Mouse (Mus musculus) CH12.LX (cell line): ENCODE results near the gene Casz1. TPM values are rescaled to one million over a fixed set of nuclear protein-coding genes. Genes with fewer than 3 reads are reported as not detected.

ENCODE experiments used
- DNase-seq: peaks from one replicate; pipeline ENCODE4 v3.0.0-alpha.2; 2013; ENCODE audit errors: extremely low read depth
- H3K27ac ChIP-seq: 2 replicates; pipeline ENCODE4 v1.5.1; 2012; ENCODE audit warnings: low read depth, mild to moderate bottlenecking, control low read depth, moderate library complexity; ENCODE audit not compliant: insufficient read depth
- H3K27me3 ChIP-seq: replicated peaks from 2 replicates; pipeline ENCODE3; 2012; ENCODE audit warnings: inconsistent platforms
- H3K36me3 ChIP-seq, 2 experiments: replicated peaks in 1 of 2; 2 replicates each; pipeline versions ENCODE3 to v1.6.1; 2012; ENCODE audit warnings: inconsistent platforms in 1 of 2, low read length in 1 of 2, mild to moderate bottlenecking in 1 of 2, mixed read lengths in 1 of 2, moderate library complexity in 1 of 2; ENCODE audit not compliant: control insufficient read depth in 1 of 2, insufficient read depth in 1 of 2
- H3K4me1 ChIP-seq, 2 experiments: 2 replicates each; pipeline ENCODE4 v1.6.1; 2012; ENCODE audit warnings: inconsistent platforms in 1 of 2, moderate library complexity in 1 of 2; ENCODE audit not compliant: insufficient read depth in 2 of 2, control insufficient read depth in 1 of 2
- H3K4me2 ChIP-seq: 2 replicates; pipeline ENCODE4 v1.6.1; 2012; ENCODE audit warnings: low read depth, mild to moderate bottlenecking, control low read depth; ENCODE audit not compliant: poor library complexity, insufficient read depth, severe bottlenecking
- H3K4me3 ChIP-seq, 3 experiments: fragments of 150-350 bp in 1 of 3; sonication (generic) in 1 of 3; replicated peaks in 1 of 3; 2 replicates each; pipeline versions ENCODE3 to v1.5.1; 2011 to 2012; ENCODE audit warnings: low read depth in 2 of 3, low read length in 2 of 3, mild to moderate bottlenecking in 2 of 3, moderate library complexity in 2 of 3, control low read depth in 1 of 3, improper control_type of control experiment in 1 of 3, inconsistent platforms in 1 of 3, mixed read lengths in 1 of 3; ENCODE audit not compliant: poor library complexity in 1 of 3
- H3K79me2 ChIP-seq: replicated peaks from 2 replicates; pipeline ENCODE4 v1.6.1; 2012; ENCODE audit warnings: mild to moderate bottlenecking, moderate library complexity; ENCODE audit not compliant: control insufficient read depth, poor library complexity, insufficient read depth, severe bottlenecking; ENCODE audit errors: extremely low read depth
- H3K9ac ChIP-seq: 2 replicates; pipeline ENCODE4 v1.6.1; 2012; ENCODE audit warnings: low read depth, mild to moderate bottlenecking, control low read depth, moderate library complexity; ENCODE audit not compliant: insufficient read depth
- H3K9me3 ChIP-seq: replicated peaks from 2 replicates; pipeline ENCODE3; 2012; ENCODE audit warnings: low read length, inconsistent platforms, mixed read lengths
- BHLHE40 ChIP-seq: IDR thresholded peaks from 2 replicates; pipeline ENCODE4 v1.6.1; 2011; ENCODE audit warnings: mild to moderate bottlenecking, low read depth, low read length, improper control_type of control experiment
- CHD1 ChIP-seq: IDR thresholded peaks from 2 replicates; pipeline ENCODE4 v1.6.1; 2012; ENCODE audit warnings: low read depth, low read length, improper control_type of control experiment, inconsistent platforms
- ELF1 ChIP-seq: IDR thresholded peaks from 2 replicates; pipeline ENCODE4 v1.6.1; 2014; ENCODE audit warnings: low read depth, mild to moderate bottlenecking, inconsistent platforms, low read length, improper control_type of control experiment
- ETS1 ChIP-seq: conservative IDR thresholded peaks from 2 replicates; pipeline ENCODE4 v1.6.1; 2012; ENCODE audit warnings: low read depth, mild to moderate bottlenecking, inconsistent platforms, low read length, improper control_type of control experiment, moderate library complexity
- GABPA ChIP-seq: IDR thresholded peaks from 2 replicates; pipeline ENCODE4 v1.6.1; 2012; ENCODE audit warnings: low read depth, low read length, improper control_type of control experiment, inconsistent platforms; ENCODE audit not compliant: insufficient replicate concordance
- IRF4 ChIP-seq: IDR thresholded peaks from 2 replicates; pipeline ENCODE4 v1.6.1; 2014; ENCODE audit warnings: low read depth, mild to moderate bottlenecking, inconsistent platforms, low read length, improper control_type of control experiment
- JUND ChIP-seq: conservative IDR thresholded peaks from 2 replicates; pipeline ENCODE4 v1.6.1; 2011; ENCODE audit warnings: low read depth, low read length, improper control_type of control experiment
- MAFK ChIP-seq: IDR thresholded peaks from 2 replicates; pipeline ENCODE4 v1.6.1; 2011; ENCODE audit warnings: low read length, improper control_type of control experiment; ENCODE audit not compliant: insufficient replicate concordance
- MAX ChIP-seq: IDR thresholded peaks from 2 replicates; pipeline ENCODE4 v1.6.1; 2011; ENCODE audit warnings: low read length, improper control_type of control experiment
- MXI1 ChIP-seq: IDR thresholded peaks from 2 replicates; pipeline ENCODE4 v1.6.1; 2011; ENCODE audit warnings: mild to moderate bottlenecking, low read depth, low read length, improper control_type of control experiment
- MYC ChIP-seq: IDR thresholded peaks from 2 replicates; pipeline ENCODE4 v1.6.1; 2011; ENCODE audit warnings: low read depth, mild to moderate bottlenecking, improper control_type of control experiment, low read length
- NELFE ChIP-seq: IDR thresholded peaks from 2 replicates; pipeline ENCODE4 v1.6.1; 2011; ENCODE audit warnings: low read depth, low read length, improper control_type of control experiment
- NRF1 ChIP-seq: IDR thresholded peaks from 2 replicates; pipeline ENCODE4 v1.6.1; 2014; ENCODE audit warnings: low read depth, mild to moderate bottlenecking, inconsistent platforms, low read length, improper control_type of control experiment, moderate library complexity
- POLR2AphosphoS2 ChIP-seq: IDR thresholded peaks from 2 replicates; pipeline ENCODE4 v1.6.1; 2011; ENCODE audit warnings: low read depth, low read length, improper control_type of control experiment
- RAD21 ChIP-seq: IDR thresholded peaks from 2 replicates; pipeline ENCODE4 v1.6.1; 2011; ENCODE audit warnings: low read depth, mild to moderate bottlenecking, low read length, improper control_type of control experiment, moderate library complexity
- RCOR1 ChIP-seq: conservative IDR thresholded peaks from 2 replicates; pipeline ENCODE4 v1.6.1; 2012; ENCODE audit warnings: low read depth, mild to moderate bottlenecking, inconsistent platforms, low read length, improper control_type of control experiment
- SIN3A ChIP-seq: IDR thresholded peaks from 2 replicates; pipeline ENCODE4 v1.6.1; 2012; ENCODE audit warnings: low read length, improper control_type of control experiment, inconsistent platforms
- TBP ChIP-seq: conservative IDR thresholded peaks from 2 replicates; pipeline ENCODE4 v1.6.1; 2011; ENCODE audit warnings: low read depth, low read length, improper control_type of control experiment
- TCF12 ChIP-seq: IDR thresholded peaks from 2 replicates; pipeline ENCODE4 v1.6.1; 2014; ENCODE audit warnings: low read depth, mild to moderate bottlenecking, inconsistent platforms, low read length, improper control_type of control experiment
- UBTF ChIP-seq: IDR thresholded peaks from 2 replicates; pipeline ENCODE4 v1.6.1; 2012; ENCODE audit warnings: low read depth, mild to moderate bottlenecking, inconsistent platforms, low read length, improper control_type of control experiment, moderate library complexity
- USF1 ChIP-seq: IDR thresholded peaks from 2 replicates; pipeline ENCODE4 v1.6.1; 2014; ENCODE audit warnings: low read depth, mild to moderate bottlenecking, inconsistent platforms, low read length, improper control_type of control experiment
- ZC3H11A ChIP-seq: IDR thresholded peaks from 2 replicates; pipeline ENCODE4 v1.6.1; 2012; ENCODE audit warnings: low read depth, mild to moderate bottlenecking, inconsistent platforms, low read length, improper control_type of control experiment
- ZKSCAN1 ChIP-seq: IDR thresholded peaks from 2 replicates; pipeline ENCODE4 v1.6.1; 2012; ENCODE audit warnings: low read depth, inconsistent platforms, low read length, improper control_type of control experiment, borderline replicate concordance
- dilution Hi-C: fragments of 300-500 bp; cut with MboI; formaldehyde crosslinking; loops from 2 replicates; pipeline ENCODE4 v1.14.3; 2020; ENCODE audit warnings: low sequenced_read_pairs; ENCODE audit not compliant: extremely low pct_unique_long_range_greater_than_20kb, extremely low pct_ligation_motif_present
- in situ Hi-C: fragments of 300-500 bp; cut with MboI; formaldehyde crosslinking; loops from 3 replicates; pipeline ENCODE4 v1.14.3; 2019; ENCODE audit warnings: low sequenced_read_pairs, low pct_ligation_motif_present, low pct_unique_long_range_greater_than_20kb, mixed read lengths
- polyA plus RNA-seq: library from polyadenylated mRNA; unstranded; fragments of >175 nt; gene quantifications from 2 replicates; pipeline ENCODE4 v1.2.1, GENCODE M21; 2012; ENCODE audit warnings: low read depth; ENCODE audit not compliant: insufficient read length
- total RNA-seq, 2 experiments: library from RNA; depleted of rRNA; stranded (reverse); fragments of 300-350 nt in 1 of 2; fragments of >200 nt in 1 of 2; gene quantifications; 2 replicates each; pipeline ENCODE4 v1.2.3; 2012 to 2014

Gene Casz1
- total and polyA plus RNA-seq, 3 experiments: 0.12 to 0.36 (median 0.17) TPM

GRCm38 (mm10) chr4:148979837-148980236 is 175.6 kb downstream of the Casz1 start:
- no peaks in the 10 kb centered on the region for H3K9me3 ChIP-seq
- peaks cover 0 to 11% of the 10 kb centered on the region in 2 experiments; a peak in 1 of 4 replicates for H3K4me1 ChIP-seq
- H3K9ac ChIP-seq: no peak overlapping the region
- no peak overlapping the region for H3K27ac ChIP-seq
- dilution Hi-C loops: no loop called here
- H3K36me3 ChIP-seq: peaks cover 14 to 81% of the 10 kb centered on the region in 2 experiments
- H3K27me3 ChIP-seq: no peaks in the 10 kb centered on the region
- in situ Hi-C loops: no loop called here
- H3K79me2 ChIP-seq: no peaks in the 10 kb centered on the region
- TF ChIP-seq TBP (no peak), MXI1 (no peak), SIN3A (no peak), ELF1 (no peak), IRF4 (no peak), MAX (no peak), UBTF (no peak), ZKSCAN1 (no peak)
- TF ChIP-seq, all 38 proteins: peak for 0
- H3K4me3 ChIP-seq: no peak overlapping the region
- no peak overlapping the region for H3K4me2 ChIP-seq
- DNase-seq: no peak

- TF ChIP-seq JUND (no peak), ETS1 (no peak), UBTF (no peak), NELFE (no peak), NRF1 (no peak), RAD21 (no peak), BHLHE40 (no peak), TCF12 (no peak), USF1 (no peak), GABPA (no peak), MXI1 (no peak), RCOR1 (no peak), CHD1 (no peak), POLR2AphosphoS2 (no peak), MYC (no peak), MAFK (no peak), ZC3H11A (no peak)
- dilution Hi-C loops (no loop called here), in situ Hi-C loops (no loop called here)
- no peaks in the 10 kb centered on the region for H3K27me3 ChIP-seq
- no peaks in the 10 kb centered on the region for H3K9me3 ChIP-seq
- peaks cover 19 to 82% of the 10 kb centered on the region in 2 experiments for H3K36me3 ChIP-seq
- no peak overlapping the region for H3K4me2 ChIP-seq
- H3K9ac ChIP-seq: no peak overlapping the region
- H3K4me3 ChIP-seq: no peak overlapping the region
- H3K79me2 ChIP-seq: no peaks in the 10 kb centered on the region
- DNase-seq: no peak
- H3K4me1 ChIP-seq: peaks cover 0 to 7% of the 10 kb centered on the region in 2 experiments; a peak in 1 of 4 replicates
- no peak overlapping the region for H3K27ac ChIP-seq
These were observed 178.0 kb downstream of the Casz1 start for GRCm38 (mm10) chr4:148982274-148982673.
